Mouse (Mus musculus): ENCODE results near the gene Bckdk.
A peak's percentile ranks its signal among the peaks of the same experiment; 100 is the strongest.

The Bckdk gene

DNA sequence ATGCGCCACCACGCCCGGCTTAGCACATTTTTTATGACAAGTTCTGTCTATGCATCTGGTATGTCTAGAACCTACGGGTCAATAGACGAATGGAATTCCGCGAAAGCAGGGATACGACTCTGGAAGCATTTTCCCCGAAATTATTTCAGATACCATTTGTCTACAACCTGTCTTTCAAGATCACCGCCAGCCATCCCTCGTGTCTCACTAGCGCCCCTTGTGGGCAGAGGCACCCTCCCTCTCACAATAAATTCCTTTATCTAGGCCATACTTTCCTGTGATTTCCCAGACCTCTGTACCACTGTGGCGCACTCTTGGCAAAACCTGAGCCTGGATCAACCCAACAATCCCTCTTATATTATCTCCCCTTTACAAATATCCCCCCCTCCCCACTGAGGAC lies 7.5 kb upstream of the Bckdk start:
- DNase-seq, result peak; percentile 59

DNA sequence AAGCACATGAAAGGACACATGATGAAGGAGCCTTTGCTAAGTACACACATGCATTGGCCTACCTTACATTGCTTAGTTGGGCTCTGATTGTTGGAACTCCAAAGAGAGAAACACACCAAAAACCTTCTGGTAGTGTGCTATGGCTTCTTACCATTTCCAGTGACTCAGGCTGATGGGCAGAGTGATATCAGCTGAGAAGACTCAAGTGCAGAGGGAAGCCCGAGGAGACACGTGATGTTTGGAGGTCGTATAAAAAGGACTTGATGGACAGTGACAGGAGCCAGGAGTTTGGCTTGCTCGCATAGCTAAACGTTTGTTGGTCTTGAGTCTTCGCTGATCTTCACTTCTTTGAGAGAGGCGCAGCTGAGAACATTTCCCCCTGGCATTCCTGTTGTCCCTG lies 6.3 kb upstream of the Bckdk start:
- no peak for DNase-seq

DNA sequence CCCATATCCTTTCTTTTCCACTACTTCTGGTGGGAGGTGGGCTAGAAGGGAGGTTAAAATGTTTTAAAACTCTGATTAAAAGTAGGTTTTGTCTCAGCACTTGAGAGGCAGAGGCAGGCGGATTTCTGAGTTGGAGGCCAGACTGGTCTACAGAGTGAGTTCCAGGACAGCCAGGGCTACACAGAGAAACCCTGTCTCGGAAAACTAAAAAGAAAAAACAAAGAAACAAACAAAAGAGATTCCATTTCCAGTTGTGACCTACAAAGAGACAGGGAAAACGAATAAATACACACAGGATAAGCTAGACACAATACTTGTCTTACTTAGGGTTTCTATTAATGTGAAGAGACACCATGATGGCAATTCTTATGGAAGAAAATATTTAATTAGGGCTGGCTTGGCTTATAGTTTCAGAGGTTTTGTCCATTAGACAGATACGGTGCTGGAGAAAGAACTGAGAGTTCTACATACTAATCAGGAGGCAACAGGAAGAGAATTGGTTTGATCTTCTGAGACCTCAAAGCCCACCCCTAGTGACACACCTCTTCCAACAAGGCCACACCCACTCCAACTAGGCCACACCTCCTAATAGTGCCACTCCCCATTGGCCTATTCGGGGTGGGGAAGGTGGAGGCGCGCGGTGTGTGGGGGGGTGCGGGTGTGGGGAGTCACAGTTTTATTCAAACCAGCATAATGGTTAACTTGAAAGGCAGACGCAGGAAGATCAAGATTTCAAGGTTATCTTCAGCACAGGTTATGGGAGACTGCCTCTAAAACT lies 5.5 kb upstream of the Bckdk start:
- DNase-seq, result no peak

GRCm38 (mm10) chr7:127899997-127900396 lies 3.9 kb upstream of the Bckdk start:
- no peak for DNase-seq

DNA sequence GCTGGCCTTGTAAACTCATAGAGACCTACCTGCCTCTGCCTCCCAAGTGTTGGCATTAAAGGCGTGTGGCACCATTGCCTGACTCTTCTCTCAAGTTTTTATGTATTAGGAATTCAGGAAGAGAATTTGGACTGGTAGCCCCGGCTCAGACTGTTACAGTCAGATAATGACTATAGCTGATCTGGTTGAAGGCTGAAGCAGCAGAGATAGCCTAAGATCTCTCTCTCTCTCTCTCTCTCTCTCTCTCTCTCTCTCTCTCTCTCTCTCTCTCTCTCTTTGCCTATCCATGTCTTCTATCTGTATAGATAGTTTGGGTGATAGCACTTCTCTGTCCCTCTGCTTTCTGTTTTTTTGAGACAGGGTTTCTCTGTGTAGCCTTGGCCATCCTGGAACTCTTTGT lies 2.1 kb upstream of the Bckdk start:
- no peak for DNase-seq

- no peak for DNase-seq
Observed at GRCm38 (mm10) chr7:127907939-127908338, 4.1 kb downstream of the Bckdk start.

DNA sequence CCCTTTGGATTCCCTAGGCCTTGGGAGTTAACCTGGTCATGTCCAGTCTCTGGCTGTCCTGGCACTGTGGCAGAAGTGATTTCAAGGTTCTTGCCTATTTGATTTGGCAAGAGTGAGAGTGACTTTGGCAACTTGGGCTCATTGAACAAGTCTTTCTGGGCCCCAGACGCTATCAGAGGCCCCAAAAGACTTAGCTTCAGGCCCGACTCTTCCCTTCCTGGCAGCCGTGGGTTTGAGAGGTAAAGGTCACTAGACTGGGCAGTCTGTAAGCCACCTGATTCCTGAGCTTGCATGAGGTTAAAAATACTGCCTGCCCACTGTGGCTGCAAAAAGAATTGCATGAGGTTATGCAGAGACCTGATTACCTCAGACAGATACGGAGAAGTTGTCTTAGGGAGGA lies 4.8 kb downstream of the Bckdk start:
- no peak for DNase-seq

GRCm38 (mm10) chr7:127912190-127912871 lies 8.4 kb downstream of the Bckdk start, which contains the start of gene Kat8:
Kat8 (plus strand) TSS chr7:127912516.
- peak; percentile 94 for DNase-seq

DNA sequence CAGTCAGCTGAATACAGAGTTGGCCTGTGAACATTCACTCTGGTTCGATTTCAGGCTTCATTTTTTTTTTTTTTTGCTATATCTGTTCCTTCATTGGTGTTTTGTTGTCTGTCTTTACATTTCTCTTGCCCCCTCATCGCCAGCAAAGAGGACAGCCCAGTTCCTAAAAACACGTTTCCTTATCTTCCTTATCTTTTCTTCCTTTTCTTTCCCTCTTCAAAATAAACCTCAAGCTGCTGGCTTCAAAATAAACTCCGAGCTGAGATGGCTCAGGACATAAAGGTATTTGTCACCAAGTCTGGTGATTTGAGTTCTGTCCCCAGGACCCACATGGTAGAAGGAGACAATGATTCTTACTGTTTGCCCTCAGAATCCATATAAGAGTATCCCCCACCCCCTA lies 9.1 kb downstream of the Bckdk start:
- DNase-seq, result no peak

- DNase-seq, result no peak
Observed at GRCm38 (mm10) chr7:127915293-127915692, 11.4 kb downstream of the Bckdk start.

DNA sequence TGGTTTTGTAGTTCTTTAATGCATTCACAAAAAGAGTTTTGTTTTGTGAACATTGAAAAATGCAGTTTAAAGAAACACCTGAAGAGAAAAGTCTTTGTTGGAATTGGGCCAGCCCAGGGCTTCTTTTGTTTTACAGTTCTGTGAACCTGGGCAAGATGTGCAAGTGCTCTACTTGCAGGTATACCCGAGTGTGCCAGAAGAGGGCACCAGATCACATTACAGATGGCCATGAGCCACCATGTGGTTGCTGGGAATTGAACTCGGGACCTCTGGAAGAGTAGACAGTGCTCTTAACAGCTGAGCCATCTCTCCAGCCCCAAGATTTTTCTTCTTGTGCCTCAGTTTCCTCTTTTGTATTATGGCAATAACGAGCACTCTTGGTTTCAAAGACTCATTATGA lies 14.3 kb downstream of the Bckdk start:
- DNase-seq, result peak; percentile 75

DNA sequence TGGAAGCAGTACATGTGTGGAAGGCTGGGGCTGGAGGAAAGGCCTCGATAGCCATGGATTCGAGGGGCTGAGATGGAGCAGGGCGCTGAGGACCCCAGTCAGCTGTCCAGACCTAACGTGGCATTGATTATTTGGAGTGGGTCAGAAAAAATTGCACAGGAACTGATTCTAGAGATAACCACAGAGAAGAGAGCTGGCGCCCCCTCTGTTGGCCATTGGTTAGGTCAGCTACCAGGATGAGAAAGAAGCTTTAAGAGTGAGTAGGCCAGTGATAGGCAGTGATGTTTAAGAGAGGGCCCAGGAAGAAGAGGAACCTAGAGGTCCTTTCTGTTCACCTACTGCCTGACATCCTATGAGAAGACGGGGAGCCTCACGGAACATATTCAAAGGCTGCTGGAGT lies 15.4 kb downstream of the Bckdk start:
- DNase-seq, result peak; percentile 36

DNA sequence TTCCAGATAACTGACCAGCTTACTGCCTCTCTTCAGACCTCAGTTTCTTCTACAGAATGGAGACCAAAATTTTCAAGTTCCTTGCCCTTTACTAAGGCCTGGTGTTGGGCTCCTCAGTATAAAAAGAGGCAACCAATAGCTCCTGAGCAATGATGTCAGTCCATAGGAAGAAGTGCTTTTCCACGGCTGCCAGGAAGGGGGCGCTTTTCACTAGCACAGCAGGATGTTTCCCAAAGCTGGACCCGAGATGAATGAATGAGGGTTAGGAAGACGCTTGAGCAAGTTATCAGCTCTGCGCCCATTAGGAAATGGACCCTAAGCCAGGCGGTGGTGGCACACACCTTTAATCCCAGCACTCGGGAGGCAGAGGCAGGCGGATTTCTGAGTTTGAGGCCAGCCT lies 17.6 kb downstream of the Bckdk start:
- peak; percentile 53 for DNase-seq

DNA sequence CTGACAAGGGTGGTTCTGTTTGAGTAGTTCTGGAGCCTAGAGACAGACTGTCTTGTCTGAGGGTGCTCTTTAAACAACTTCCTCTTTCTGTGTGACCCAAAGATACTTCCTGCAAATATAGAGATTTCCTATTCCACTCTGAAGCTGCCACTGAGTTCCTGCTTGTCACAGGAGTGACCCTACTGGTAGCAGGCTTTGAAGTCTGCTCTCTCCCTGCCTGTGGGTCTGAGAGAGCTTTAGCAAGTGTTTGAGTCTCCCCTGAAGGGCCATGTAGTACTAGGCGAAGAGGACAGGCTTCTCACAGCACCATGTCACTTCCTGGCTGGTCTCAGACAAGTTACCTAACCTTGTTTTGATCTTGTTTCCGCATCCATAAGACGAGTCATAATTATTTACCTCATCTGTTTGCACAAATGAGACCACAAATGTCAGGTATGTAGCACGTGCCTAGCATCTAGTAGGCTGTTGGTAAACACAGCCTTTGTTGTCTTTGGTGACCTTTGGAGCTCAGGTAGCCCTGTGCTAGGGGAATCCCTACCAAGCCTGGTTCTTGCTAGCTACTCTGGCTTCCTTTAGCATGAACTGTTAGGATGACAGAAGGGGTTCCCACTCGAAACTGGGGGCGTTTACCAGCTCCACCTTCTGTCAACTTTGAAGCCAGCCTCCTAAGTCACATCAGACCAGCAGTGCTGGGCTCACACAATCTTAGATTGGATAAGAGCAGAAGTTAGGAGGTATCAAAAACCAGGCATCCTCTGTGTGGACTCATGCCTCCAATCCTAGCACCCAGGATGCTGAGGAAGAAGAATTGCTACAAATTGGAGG lies 18.8 kb downstream of the Bckdk start:
- DNase-seq, result no peak

DNA sequence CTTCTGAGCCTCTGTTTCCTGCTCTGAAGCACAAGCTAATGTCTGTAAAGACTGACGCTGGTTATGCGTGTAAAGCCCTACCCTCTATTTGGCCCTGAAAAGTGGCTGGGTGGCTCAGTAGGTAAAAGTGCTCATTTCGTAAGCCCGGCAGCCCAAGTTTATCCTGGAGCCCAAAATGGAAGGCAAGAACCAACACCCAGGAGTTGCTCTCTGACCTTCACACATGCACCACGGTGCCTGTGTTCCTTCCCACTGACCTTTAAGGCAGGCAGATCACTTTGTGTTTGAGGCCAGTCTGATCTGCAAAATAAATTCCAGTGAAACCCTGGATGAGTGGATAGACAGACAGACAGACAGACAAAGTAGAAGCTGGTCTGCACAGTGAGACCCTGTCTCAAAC lies 19.8 kb downstream of the Bckdk start:
- DNase-seq, result peak; percentile 44

DNA sequence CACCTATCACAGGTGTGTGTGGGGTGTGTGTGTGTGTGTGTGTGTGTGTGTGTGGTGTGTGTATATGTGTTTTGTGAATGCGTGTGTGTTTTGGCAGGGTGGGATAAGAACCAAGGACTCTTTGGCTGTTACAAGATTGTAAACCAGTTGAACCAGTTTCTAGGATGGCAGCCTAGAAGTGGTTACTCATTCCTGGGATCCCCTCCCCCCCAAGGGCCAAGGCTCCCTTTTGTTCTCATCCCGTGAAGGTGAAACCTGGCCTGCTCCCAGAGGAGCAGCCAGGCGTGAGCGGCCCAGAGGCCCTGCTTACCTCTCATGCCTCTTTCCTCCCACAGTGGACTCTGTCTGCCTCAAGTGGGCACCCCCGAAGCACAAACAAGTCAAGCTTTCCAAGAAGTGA lies 21.4 kb downstream of the Bckdk start:
- peak; percentile 85 for DNase-seq

DNA sequence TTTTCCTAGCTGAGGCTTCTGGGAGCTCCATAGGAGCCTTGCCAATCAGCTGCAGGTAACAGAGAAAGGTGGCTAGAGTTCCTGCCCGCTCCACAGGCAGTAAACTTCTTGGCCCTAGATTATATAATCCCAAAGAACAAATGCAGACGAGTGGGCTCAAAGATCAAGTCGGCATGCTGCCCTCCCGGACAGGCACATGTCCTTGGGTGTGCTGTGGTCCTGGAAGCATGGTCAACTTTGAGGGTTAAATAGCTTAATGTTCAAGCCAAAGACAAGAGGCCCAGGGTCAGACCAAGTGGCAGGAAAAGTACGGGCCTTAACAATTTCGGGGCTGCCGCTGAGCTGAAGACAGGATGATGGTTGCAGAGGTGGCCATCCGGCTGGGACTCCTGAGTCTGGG lies 22.2 kb downstream of the Bckdk start:
- peak; percentile 76 for DNase-seq

GRCm38 (mm10) chr7:127926846-127927245 lies 23.0 kb downstream of the Bckdk start:
- peak; percentile 82 for DNase-seq

DNA sequence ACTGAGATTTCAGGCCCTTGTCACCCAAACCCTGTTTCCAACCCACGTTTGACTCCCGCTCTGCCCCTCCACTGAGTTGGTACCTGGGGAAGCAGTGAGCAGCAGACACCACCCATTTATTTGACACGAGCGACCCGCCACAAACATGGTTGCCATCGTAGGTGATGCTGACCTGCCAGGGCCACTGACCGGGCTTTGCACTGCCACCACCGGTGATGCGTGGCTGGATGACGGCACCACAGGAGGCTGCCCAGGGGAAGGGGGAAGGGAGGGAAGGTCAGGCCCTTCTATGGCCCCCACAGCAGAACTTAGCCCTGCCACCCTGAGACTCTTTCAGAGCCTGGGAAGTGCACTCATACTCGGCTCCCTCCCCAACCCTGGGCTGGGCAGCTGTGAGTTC lies 23.8 kb downstream of the Bckdk start:
- peak; percentile 54 for DNase-seq

- peak; percentile 58 for DNase-seq
Observed at GRCm38 (mm10) chr7:127928596-127928995, 24.7 kb downstream of the Bckdk start.

GRCm38 (mm10) chr7:127929923-127930322 lies 26.0 kb downstream of the Bckdk start, which contains the start of gene Prss8:
Prss8 (minus strand) TSS chr7:127930104.
- peak; percentile 92 for DNase-seq

DNA sequence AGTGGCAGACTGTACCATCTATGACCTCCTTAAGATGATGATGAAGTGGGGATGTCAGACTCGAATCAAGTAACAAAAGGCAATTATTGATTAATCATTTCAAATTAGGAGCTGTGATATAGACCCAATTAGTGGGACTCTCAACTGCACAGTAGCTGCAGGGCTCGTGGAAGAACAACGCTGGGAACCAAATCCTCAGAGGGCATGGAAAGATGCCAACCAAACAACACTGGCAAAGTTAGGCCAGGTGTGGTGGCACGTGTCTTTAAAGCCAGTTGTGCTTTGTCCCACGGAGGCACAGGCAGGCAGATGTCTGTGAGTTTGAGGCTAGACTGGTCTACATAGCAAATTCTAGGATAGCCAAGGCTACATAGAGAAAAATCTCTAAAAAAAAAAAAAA lies 26.8 kb downstream of the Bckdk start:
- DNase-seq, result peak; percentile 25

DNA sequence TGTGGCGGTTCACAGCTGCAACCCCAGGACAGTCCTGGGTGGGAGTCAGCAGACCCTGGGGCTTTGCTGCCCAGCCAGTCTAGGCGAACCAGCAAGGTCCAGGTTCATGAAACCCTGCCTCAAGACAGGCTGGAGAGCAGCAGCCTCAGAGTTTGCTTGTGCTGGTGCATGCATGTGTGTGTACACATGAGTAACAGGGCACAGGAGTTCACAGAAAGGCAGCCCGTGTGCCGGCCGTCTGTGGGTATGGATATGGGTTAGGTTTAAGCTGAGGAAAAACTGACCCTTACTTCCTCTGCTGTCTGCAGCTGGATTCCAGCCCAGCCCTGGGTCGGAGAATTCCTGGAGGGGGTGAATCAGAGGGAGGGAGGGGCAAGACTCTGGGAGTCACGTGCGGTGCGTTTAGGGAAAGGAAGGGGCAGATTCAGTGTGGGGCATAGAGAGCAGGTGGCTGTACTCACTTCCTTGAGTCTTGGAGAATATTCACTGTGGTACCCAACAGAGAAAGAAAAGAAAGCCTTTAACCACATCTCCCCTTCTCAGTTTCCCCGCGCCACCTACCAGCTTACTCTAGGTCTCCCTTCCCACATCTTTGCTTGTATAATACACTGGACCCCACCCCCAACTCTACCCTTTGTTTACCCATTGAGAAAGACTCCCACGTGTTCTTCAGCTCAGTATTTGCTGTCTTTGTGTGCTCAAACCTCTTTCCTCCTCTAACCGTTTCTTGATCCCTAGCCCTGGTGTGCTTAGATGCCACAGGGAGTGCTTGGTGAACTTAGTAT lies 27.7 kb downstream of the Bckdk start:
- peak; percentile 74 for DNase-seq
